Mouse (Mus musculus): ENCODE data around the gene Syne1.

GRCm38 (mm10) chr10:5447950-5448716 is 103.1 kb downstream of the Syne1 start:
- TF ChIP-seq CTCF (IDR thresholded peaks at IDR 0.05; ENCODE audit: low read depth, low read length): no peak
- no peak for TF ChIP-seq POLR2A (IDR thresholded peaks at IDR 0.05; ENCODE audit: borderline replicate concordance, low read depth, low read length)

Measured in bone marrow macrophage, adult 2 months (primary cell).